10 mouse cellular contexts compared by ENCODE assay signal in genomic region chrX:60463786-60464185, GRCm38 (mm10).
DNase-seq lines count a peak whose midpoint lies in the region; ATAC-seq and TF ChIP-seq lines count a peak whose summit lies in the region.
"Had no signal": no experiment of that assay in that cellular context is flagged by ENCODE, and none has a peak within 500 bp of the region (broad histone marks: within the 10 kb centered on the region; RNA-seq: fewer than 3 reads in every experiment).

No protein-coding gene starts in this region.

- DNase-seq in forebrain, postnatal 0 days: peak; percentile 4
- no peak for DNase-seq in forebrain, embryonic 11.5 days (ENCODE audit: low spot score)
- peak; percentile 4 for DNase-seq in lung, postnatal 0 days (ENCODE audit: low spot score)
- no peak for DNase-seq in lung, postnatal 4 days
- DNase-seq in Patski (ENCODE audit: low read depth, low spot score): no peak
- DNase-seq in lung, postnatal 36 days: peak; percentile 4
- DNase-seq in right cerebral cortex, adult 18-20 months: no peak
- DNase-seq: cerebellum, adult 9-11 months; gastrocnemius, postnatal 14 days had no signal

- H3K9ac ChIP-seq in forebrain, postnatal 0 days: no peak overlapping the region
- no peak overlapping the region for H3K9ac ChIP-seq in forebrain, embryonic 11.5 days (ENCODE audit: low read length)
- no peak overlapping the region for H3K9ac ChIP-seq in lung, postnatal 0 days (replicated peaks; ENCODE audit: low read depth)
- H3K9ac ChIP-seq in heart, embryonic 11.5 days (ENCODE audit: low read depth, low read length): no peak overlapping the region

- no peaks in the 10 kb centered on the region for H3K4me1 ChIP-seq in forebrain, postnatal 0 days (ENCODE audit: insufficient read depth)
- no peaks in the 10 kb centered on the region for H3K4me1 ChIP-seq in forebrain, embryonic 11.5 days (replicated peaks; ENCODE audit: control insufficient read depth, insufficient read depth, low read length)
- no peaks in the 10 kb centered on the region for H3K4me1 ChIP-seq in lung, postnatal 0 days (ENCODE audit: insufficient read depth, low read depth, low read length)
- H3K4me1 ChIP-seq in heart, embryonic 11.5 days (ENCODE audit: control insufficient read depth, insufficient read depth, low read length): no peaks in the 10 kb centered on the region

- no peak overlapping the region for H3K27ac ChIP-seq in forebrain, postnatal 0 days (ENCODE audit: low read depth, low read length)
- H3K27ac ChIP-seq in forebrain, embryonic 11.5 days (ENCODE audit: low read depth, low read length): no peak overlapping the region
- H3K27ac ChIP-seq in lung, postnatal 0 days (ENCODE audit: low read length): no peak overlapping the region
- H3K27ac ChIP-seq in heart, embryonic 11.5 days (ENCODE audit: low read depth, low read length): no peak overlapping the region

- no peak overlapping the region for H3K4me2 ChIP-seq in forebrain, postnatal 0 days (ENCODE audit: low read depth)
- H3K4me2 ChIP-seq in forebrain, embryonic 11.5 days (ENCODE audit: low read depth, low read length, severe bottlenecking): no peak overlapping the region
- H3K4me2 ChIP-seq in lung, postnatal 0 days (replicated peaks; ENCODE audit: low read depth, low read length): no peak overlapping the region
- no peak overlapping the region for H3K4me2 ChIP-seq in heart, embryonic 11.5 days

- peak; percentile 51 for TF ChIP-seq CTCF in forebrain, postnatal 0 days (IDR thresholded peaks at IDR 0.05; ENCODE audit: low read depth)
- peak; percentile 67 for TF ChIP-seq CTCF in lung, postnatal 0 days (IDR thresholded peaks at IDR 0.05)
- TF ChIP-seq CTCF in Patski (IDR thresholded peaks at IDR 0.05): peak; percentile 65

- no peak overlapping the region for H3K4me3 ChIP-seq in forebrain, postnatal 0 days (ENCODE audit: low read depth, low read length)
- no peak overlapping the region for H3K4me3 ChIP-seq in forebrain, embryonic 11.5 days (ENCODE audit: low read depth, low read length)
- no peak overlapping the region for H3K4me3 ChIP-seq in lung, postnatal 0 days (ENCODE audit: low read depth, low read length)
- no peak overlapping the region for H3K4me3 ChIP-seq in heart, embryonic 11.5 days (ENCODE audit: low read depth, low read length)

- WGBS in forebrain, postnatal 0 days: 17% methylated on average over 2 of the region's 2 CpGs
- WGBS in forebrain, embryonic 11.5 days: 10% methylated on average over 2 of the region's 2 CpGs
- 6% methylated on average over 2 of the region's 2 CpGs for WGBS in lung, postnatal 0 days
- WGBS in heart, embryonic 11.5 days (ENCODE audit: insufficient replicate concordance): 11% methylated on average over 2 of the region's 2 CpGs

- POLR2A ChIA-PET in Patski (lab: Charles Lee): no interaction called here

- no peaks in the 10 kb centered on the region for H3K9me3 ChIP-seq in forebrain, postnatal 0 days (ENCODE audit: low read length)
- H3K9me3 ChIP-seq in forebrain, embryonic 11.5 days (ENCODE audit: control insufficient read depth, low read length): no peaks in the 10 kb centered on the region
- no peaks in the 10 kb centered on the region for H3K9me3 ChIP-seq in lung, postnatal 0 days (ENCODE audit: low read length)
- no peaks in the 10 kb centered on the region for H3K9me3 ChIP-seq in heart, embryonic 11.5 days (replicated peaks; ENCODE audit: control insufficient read depth, low read length)

- in situ Hi-C loops in Patski (cut with MboI; ENCODE audit: low pct_unique_long_range_greater_than_20kb): no loop called here

- ATAC-seq in forebrain, postnatal 0 days: no peak
- no peak for ATAC-seq in forebrain, embryonic 11.5 days (replicated peaks; ENCODE audit: low FRiP score)
- ATAC-seq in lung, postnatal 0 days: no peak
- no peak for ATAC-seq in Patski
- ATAC-seq in heart, embryonic 11.5 days (replicated peaks; ENCODE audit: insufficient number of reproducible peaks, low FRiP score, low TSS enrichment): no peak

- no peaks in the 10 kb centered on the region for H3K27me3 ChIP-seq in forebrain, postnatal 0 days (ENCODE audit: insufficient read depth, low read length)
- no peaks in the 10 kb centered on the region for H3K27me3 ChIP-seq in forebrain, embryonic 11.5 days (ENCODE audit: control insufficient read depth, insufficient read depth, low read length)
- H3K27me3 ChIP-seq in lung, postnatal 0 days (replicated peaks; ENCODE audit: insufficient read depth, low read length): no peaks in the 10 kb centered on the region
- H3K27me3 ChIP-seq in Patski: peaks cover 11% of the 10 kb centered on the region
- H3K27me3 ChIP-seq in heart, embryonic 11.5 days (ENCODE audit: control insufficient read depth, insufficient read depth, low read length): no peaks in the 10 kb centered on the region

- CTCF ChIA-PET in Patski (lab: Charles Lee): no interaction called here

- TF ChIP-seq EP300 in lung, postnatal 0 days (IDR thresholded peaks at IDR 0.05): no peak

- no peaks in the 10 kb centered on the region for H3K36me3 ChIP-seq in forebrain, postnatal 0 days (ENCODE audit: insufficient read depth)
- no peaks in the 10 kb centered on the region for H3K36me3 ChIP-seq in forebrain, embryonic 11.5 days (ENCODE audit: control insufficient read depth, insufficient read depth, low read length)
- no peaks in the 10 kb centered on the region for H3K36me3 ChIP-seq in lung, postnatal 0 days (ENCODE audit: insufficient read depth, low read length)
- H3K36me3 ChIP-seq in heart, embryonic 11.5 days (ENCODE audit: control insufficient read depth, insufficient read depth, low read length): no peaks in the 10 kb centered on the region

Comparison
In these comparisons a context has a peak if more than half of its experiments do, and no peak if none do; other contexts are left out.
1. DNase-seq: peak in forebrain, postnatal 0 days (single experiment), lung, postnatal 0 days (single experiment) and lung, postnatal 36 days (single experiment); none in forebrain, embryonic 11.5 days (single experiment), lung, postnatal 4 days (0 of 2), Patski (single experiment) and right cerebral cortex, adult 18-20 months (single experiment).
2. Peak in every context shown above with its lines, with median percentiles within 50 percentile points of each other: CTCF ChIP-seq.